Mouse (Mus musculus) cerebellum, adult 8-10 months (tissue): ENCODE data around the gene Gmds.

Experiments used
- DNase-seq: peaks from one replicate; pipeline ENCODE4 v3.0.0; 2022

Gene Gmds

GRCm38 (mm10) chr13:32266721-32267120 lies 71.8 kb downstream of the Gmds start:
- no peak for DNase-seq

- peak; percentile 3 for DNase-seq
These were observed 82.4 kb downstream of the Gmds start for GRCm38 (mm10) chr13:32256121-32256520.

DNA sequence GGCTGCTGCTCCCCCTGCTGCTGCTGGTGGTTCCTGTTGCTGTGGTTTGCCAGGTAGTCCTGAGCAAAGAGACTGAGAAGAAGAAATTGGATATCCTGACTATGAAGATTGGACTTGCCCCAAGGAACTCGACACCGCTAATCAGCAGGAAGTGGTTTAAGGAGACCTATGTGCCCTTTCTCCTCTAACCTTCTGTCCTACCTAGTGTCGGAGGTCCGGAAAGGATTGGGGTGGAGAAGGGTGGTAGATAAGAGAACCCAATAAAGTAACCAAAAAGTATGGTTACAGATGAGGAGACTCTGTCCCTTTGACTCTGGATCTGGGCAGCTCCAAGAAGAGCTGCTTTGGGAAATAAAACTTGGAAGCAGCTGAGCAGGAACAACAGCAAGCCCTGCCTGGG lies 86.3 kb downstream of the Gmds start:
- no peak for DNase-seq

DNA sequence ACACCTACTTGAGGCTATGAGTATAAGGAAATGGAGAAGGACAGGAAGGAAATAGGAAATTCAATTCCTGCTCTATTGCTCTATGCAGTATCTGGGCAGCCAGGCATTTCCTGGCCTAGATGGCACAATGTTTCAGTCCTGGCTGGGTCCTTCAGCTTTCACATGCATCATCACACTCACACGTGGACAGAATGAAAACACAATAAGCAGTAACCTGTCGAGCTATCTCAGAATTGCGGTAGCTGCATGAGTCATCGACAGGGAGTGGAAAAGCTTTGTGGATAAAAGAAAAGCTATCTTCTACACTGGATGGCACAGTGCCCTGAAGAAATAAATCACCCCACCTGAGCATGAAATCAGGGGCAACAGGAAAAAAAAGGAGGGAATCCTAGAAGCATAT lies 96.3 kb downstream of the Gmds start:
- no peak for DNase-seq

GRCm38 (mm10) chr13:32236269-32236678 lies 102.3 kb downstream of the Gmds start:
- DNase-seq: no peak

- DNase-seq: no peak
These were observed 103.5 kb downstream of the Gmds start for GRCm38 (mm10) chr13:32235046-32235445.

GRCm38 (mm10) chr13:32234019-32234418 lies 104.5 kb downstream of the Gmds start:
- DNase-seq: no peak

DNA sequence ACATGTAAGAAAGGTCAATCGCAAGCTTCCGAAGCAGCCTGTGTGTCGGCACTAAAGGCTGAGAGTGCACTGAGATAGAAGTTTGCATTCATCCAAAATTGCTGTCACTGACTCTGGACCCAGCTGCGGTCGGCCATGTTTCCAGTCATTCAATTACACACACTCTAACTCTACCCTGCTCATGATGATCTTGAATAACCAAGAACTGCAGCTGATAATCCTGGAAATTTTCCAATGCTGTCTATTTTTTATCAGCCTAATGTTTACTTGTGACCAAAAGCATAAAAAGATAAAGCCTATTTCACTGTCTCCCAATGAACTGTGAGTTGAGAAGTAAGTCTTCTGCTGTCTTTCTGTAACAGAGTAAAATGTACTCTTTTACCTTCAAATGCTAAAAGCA lies 106.1 kb downstream of the Gmds start:
- DNase-seq: no peak

GRCm38 (mm10) chr13:32231956-32232355 lies 106.6 kb downstream of the Gmds start:
- no peak for DNase-seq

- DNase-seq: no peak
These were observed 110.5 kb downstream of the Gmds start for GRCm38 (mm10) chr13:32227874-32228562.

GRCm38 (mm10) chr13:32217647-32218046 lies 120.9 kb downstream of the Gmds start:
- no peak for DNase-seq

DNA sequence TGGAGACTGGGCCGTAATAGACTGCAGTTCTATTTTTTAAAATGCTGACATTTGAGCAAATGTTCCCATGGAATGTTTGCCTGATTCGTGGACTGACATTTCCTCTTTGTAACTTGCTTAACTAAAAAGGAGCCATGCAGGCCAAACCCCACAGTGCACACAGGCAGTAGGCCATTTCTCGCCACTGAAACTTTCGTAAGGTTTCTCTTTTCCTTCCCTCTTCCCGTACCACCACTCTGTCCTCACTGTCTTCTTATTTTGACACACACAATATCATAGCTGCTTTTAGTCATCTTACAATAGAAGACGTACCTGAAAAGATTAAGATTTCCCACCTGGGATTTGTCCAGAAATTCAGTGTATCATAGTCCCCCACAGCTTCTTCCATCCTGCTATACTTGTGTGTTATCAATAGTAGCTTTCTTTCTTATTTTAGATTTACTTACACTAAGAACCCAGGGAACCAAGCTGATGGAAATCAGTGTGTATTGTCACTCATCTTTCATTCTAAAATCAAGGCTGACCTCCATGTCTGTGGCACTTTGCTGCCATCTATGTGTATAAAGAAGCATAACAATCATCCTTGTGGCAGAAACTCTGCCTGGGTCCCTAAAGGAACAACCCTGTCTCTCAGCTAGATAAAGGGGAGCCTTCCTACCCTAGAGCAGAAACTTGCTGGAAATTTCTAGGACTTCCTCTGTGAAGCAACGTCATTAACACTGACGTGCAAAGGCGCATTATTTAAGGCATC lies 124.7 kb downstream of the Gmds start:
- peak; percentile 32 for DNase-seq

DNA sequence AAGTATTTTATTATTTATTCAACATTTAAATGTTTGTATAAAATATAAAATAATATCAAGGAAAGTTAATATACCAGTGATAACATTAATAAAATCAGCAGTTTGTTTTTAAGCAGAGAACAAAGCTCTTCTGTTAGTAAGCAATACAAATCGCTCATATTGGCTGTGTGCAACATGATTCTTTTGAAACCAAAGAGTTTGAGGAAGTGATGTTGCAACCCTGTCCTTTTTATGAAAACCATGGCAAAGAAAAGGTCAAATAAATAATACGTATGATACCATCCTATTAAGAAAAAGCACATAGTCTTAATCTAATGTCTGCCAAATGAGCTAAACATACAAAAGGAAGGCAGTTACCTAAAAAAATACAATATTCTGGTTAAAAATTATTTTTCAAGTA lies 126.4 kb downstream of the Gmds start:
- DNase-seq: no peak

DNA sequence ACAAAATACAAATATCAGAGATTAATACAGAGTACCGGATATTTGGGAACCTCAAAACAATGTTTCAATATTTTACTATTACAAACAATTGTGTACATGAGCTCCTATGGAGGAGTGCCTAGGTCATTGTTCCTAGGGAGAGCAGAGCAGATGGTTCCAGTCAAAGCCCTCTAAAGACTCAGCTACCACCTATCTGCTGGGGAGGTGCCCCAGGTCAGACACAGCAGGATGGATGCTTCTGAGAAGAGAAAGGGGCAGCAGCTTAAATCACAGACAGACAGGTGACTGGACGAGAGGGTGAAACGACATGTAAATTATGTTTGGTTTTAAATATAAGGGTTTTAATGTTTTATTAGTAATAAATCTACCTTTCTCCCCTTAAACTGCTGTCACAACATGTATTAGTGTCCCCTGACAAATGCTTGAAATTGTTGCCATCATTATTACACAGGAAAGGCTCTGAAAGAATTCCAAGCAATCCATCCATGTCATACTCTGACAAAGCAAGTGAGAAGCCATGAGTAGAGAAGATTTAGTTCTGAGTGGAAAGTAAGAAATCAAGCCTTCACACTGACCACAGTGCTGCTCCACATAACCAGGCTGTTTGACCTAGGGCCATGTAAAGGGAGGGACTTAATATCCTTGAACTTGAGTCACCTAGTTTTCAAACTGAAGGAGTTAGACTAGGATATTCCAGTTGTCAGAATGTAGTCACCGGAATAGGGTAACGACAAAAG lies 131.2 kb downstream of the Gmds start:
- no peak for DNase-seq

- DNase-seq: no peak
These were observed 158.6 kb downstream of the Gmds start for GRCm38 (mm10) chr13:32179906-32180305.

DNA sequence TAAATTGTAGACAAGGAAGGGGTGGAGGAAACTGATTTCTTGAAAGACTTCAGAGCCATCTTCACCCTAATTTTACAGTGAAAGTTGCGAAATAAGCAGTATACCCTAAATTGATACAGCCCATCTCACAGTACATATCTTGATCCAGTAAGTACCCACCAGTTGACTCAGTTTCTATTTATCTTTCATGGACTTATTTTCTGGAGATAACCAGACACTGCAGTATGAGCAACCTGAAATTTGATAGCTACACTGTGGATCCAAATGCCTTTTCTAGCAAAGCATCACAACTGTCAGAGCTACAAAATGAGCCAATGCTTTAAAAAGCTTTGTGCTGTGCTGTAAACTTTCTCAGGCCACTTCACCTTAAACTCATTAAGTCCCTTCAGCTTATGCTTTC lies 159.9 kb downstream of the Gmds start:
- no peak for DNase-seq

GRCm38 (mm10) chr13:32177852-32178453 lies 160.6 kb downstream of the Gmds start:
- DNase-seq: no peak

- no peak for DNase-seq
These were observed 163.5 kb downstream of the Gmds start for GRCm38 (mm10) chr13:32175028-32175427.

GRCm38 (mm10) chr13:32169173-32169572 lies 169.4 kb downstream of the Gmds start:
- DNase-seq: no peak

DNA sequence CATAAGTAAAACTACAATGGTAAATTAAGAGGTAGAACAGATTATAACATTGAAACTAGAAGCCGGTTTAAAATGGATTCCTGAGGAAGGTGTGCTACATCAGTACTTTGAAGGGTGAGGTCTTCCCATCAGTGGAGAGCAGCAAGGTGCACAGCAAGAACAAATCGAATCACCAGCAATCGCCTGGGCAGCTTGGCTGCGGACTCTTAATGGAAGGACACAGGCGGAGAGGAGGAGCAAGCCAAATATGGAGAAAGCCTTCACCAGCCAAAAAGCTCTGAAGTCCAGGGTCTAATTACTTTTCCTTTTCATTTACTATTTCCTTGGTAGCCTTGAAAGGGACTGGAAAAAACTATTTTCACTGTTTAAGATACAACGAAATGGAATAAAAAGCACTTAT lies 170.7 kb downstream of the Gmds start:
- DNase-seq: no peak

DNA sequence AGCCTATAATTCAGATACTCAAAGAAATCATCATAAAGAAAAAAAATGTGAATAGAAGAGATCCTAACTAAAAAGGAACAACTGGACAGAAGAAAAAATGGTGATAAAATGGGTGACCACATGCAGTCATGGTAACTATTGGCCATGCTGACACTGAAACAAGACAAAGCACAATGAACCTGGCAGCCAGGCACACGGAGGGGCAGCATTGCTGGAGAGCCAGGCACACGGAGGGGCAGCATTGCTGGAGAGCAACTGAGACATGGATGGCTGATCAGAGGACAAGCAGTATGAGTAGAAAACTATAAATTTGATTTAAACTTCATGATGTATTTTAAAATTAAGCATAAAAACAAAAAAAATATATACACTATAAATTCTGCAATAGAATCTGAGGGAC lies 173.0 kb downstream of the Gmds start:
- no peak for DNase-seq

DNA sequence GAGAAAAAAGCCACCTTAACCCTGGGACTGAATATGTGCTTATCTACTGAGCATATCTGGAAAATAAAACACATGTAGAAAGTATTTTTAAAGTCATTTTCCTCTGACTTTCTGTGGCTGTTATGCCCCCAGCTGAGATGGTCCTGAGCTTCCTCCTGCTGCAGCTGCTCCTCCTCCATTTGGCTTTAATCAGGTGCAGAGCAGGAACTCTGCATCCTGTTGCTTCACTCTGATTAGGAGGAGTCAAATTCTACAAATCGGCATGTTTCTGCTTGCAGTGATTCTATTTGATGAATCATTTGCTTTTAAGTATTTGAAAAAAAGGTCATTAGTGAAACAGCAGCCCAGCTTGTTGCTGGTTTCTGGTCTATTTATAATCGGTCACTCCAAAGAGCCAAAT lies 177.0 kb downstream of the Gmds start:
- no peak for DNase-seq

DNA sequence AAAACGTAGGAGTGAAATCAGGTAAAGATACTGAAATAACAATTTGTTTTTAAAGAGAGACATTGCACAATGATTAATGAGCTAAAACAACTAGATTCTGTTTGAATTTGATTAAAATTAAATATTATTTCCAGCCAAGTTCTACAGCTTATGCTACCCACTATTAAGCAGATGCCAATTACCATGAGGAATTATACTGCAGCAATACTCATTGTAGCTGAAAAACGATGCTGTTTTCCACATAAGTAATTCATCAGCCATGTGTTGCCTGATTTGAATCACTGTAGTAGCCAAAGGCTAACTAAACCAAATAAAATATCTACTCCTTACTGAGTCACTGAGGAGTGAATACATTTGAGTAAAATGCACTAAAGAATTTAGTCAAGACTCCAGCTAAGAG lies 180.3 kb downstream of the Gmds start:
- no peak for DNase-seq

DNA sequence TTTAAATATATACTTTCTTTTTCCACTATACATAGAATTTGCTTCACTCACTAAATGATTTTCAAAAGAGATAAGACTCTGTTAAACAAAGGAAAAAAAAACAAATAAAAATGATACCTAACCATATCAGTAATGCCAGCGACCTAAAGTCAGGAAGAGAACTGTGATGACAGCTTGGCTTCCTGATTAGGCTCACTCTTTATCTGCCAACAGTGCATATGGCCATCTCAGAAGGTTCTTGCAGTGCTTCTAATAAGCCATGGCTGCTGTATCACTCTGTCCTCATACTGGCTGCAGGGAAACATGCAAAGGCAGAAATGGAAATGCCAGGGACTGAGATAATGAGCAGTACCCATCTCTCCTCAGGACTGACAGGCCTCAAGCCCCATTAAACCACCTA lies 192.6 kb downstream of the Gmds start:
- DNase-seq: peak; percentile 28
